Mouse (Mus musculus): ENCODE results near the gene Vars2.

Vars2 gene

GRCm38 (mm10) chr17:35617127-35617526 lies 50.3 kb downstream of the Vars2 start:
- no peak for DNase-seq
